Mouse (Mus musculus) mouse trophoblast stem cell (cell line): ENCODE results near the gene Eef1g.

ENCODE experiments used
- in situ Hi-C, 2 experiments: fragments of 300-500 bp; cut with MseI, MboI; formaldehyde crosslinking; loops; 2 replicates in 1 of 2; 3 replicates in 1 of 2; pipeline ENCODE4 v1.15.1; 2025

Gene Eef1g

DNA sequence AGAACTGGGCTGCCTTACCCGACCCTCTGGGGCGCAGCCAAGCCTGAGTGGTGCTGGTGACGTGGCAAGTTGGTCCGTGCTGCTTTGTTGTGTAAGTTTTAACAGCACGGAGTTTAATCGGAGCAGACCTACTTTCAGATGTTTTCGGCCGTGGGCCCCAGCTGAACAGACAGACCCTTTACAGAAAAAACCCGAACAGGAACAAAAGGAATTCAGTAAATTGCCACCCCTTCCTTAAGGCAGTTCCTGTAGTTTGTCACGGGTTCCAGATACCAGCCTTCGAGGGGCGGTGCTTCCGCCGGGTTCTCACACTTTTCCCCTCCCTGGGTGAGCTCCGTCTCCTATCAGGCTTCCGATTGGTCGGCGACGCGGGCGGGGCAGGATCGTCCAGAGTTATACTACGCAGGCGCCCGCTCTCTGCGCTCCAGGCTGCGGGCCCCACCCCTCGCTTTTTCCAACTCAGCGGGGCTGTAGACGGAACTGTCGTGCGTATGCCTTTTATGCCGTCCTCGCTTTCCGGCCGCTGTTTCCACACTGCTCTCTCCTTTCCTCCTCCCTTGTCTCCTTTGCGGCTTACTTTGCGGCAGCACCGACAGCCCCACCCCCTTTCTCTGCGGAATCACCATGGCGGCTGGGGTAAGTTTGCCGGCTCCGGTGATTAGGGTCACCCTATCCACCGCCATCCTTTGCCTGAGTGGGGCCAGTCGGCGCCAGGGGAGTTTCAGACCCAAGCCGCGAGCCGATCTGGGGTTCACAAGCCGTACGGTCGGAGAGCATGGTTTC is at the start of gene Eef1g:
Gene Eef1g, plus strand, starts transcription at position 452 of the 783 bp plus-strand sequence.
- in situ Hi-C loops = no loop called here

GRCm38 (mm10) chr19:8919000-8919399 is 47.8 kb upstream of the Eef1g start:
- in situ Hi-C loops = no loop called here

DNA sequence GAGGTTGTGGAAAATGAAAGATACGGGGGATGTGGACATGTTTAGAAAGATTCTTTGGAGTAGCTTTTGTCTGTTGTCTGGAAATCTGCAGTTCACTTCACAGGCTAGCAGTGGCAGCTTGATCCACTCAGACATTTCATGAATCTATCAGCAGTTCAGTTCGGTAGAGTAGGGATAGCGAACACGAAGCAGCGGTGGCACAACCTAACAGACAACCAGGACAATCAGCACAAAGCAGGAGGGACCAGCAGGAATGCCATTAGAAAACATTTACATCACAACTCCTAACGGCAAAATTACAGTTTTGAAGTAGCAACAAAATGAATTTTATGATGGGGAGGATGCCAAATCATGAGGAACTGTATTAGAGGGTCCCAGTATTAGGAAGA is 47.2 kb upstream of the Eef1g start:
- in situ Hi-C loops = no loop called here

DNA sequence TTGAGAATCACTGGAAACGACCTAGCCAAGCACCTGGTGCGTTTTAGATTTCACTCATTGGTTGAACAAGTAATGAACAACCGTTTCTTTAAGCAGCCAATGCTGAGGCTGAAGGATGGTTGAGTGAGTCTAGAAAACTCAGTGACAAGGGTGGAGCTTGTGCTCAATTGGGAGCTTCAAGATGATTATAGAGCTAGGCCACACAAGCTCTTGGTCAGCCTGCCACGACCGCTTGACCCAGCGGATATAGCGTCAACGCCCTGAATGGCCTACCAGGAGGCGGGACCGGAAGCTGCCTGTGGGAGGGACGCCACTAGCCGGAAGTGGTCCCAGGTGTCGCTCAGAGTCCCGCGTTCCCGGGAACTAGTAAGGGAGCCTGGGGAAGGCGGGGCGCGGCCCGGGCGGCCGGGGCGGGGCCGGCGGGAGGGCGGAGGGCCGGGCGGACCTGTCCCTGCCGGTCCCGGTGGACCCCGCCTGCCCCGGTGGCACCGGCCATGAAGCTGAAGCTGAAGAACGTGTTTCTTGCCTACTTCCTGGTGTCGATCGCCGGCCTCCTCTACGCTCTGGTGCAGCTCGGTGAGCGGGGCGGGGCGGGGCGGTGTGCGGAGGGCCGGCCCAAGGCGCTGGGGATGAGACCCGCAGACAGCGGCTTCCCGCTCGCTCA is 46.6 kb upstream of the Eef1g start, which contains the start of gene B3gat3:
Gene B3gat3, plus strand, starts transcription at position 302 of the 664 bp plus-strand sequence.
- in situ Hi-C loops = no loop called here

DNA sequence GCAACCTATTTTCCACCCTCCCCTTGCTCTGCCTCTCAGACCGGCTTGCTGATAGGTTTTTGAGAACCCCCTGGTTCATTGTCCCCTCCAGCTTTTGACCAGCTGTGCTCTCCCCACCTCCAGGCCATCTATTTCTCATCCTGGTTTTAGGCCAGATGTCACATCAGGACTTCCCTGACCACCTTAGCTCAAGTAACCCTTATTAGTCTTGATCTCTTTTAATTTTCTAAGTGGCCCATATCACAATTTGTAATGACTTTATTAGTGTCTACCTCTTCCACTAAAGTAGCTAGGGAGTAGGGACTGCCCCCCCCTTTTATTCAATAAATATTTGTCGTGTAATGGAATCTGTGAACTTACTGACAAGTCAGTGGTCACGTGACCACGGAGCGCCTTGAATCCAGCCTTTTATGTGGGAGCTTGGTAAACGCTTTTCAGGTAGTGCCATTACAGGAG is 46.0 kb upstream of the Eef1g start:
- in situ Hi-C loops = no loop called here

DNA sequence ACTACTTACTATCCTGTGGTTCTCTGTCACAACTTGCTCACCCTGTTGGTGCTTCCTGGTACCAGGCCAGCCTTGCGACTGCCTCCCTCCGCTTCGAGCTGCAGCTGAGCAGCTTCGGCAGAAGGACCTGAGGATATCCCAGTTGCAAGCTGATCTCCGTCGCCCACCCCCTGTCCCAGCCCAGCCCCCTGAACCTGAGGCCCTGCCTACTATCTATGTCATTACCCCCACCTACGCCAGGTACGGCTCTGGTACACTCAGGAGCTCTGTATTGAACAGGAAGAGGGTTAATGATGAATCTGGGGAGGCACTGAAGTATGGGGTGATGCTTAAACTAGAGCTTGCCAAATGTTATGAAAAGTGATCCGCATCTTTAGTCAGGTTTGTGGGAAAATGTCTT is 45.1 kb upstream of the Eef1g start:
- in situ Hi-C loops = no loop called here

GRCm38 (mm10) chr19:8926766-8927165 is 40.1 kb upstream of the Eef1g start:
- in situ Hi-C loops = no loop called here

DNA sequence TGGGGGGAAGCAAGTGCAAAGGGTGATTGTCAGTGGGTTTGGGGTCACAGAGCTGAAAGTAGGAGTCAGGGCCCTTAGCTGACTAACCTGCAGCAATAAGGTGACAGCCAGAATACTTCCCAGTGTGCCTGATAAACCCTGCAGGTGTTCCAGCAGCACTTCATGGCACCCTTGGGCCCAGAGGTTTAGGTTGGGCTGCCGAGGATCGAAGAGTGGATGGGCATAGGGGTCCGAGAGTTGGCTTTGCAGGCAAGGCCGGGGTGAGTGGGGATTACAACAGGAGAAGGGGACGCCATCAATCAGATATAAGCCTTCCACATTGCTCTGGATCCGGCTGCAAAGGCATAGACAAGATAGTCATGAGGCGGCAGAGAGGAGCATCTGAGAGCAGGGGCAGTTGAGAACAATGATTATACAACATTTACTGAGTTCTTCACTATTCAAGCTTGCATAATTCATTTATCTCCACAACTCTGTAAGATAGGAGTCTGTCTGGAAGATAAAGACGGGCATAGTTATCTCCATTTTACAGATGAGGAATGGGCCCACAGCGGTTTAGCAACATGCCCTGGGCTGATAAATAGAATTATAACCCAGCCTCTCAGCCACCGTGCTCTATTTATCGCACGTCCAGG is 38.8 kb upstream of the Eef1g start:
- in situ Hi-C loops = no loop called here

- in situ Hi-C loops = no loop called here
Observed at GRCm38 (mm10) chr19:8928689-8929223, 38.1 kb upstream of the Eef1g start.

GRCm38 (mm10) chr19:8929224-8930088 is 37.4 kb upstream of the Eef1g start, which contains the start of the genes Rom1 and Eml3:
Gene Rom1, minus strand, starts transcription at chr19:8929356.
Gene Eml3, plus strand, starts transcription at chr19:8929552.
- in situ Hi-C loops = no loop called here

DNA sequence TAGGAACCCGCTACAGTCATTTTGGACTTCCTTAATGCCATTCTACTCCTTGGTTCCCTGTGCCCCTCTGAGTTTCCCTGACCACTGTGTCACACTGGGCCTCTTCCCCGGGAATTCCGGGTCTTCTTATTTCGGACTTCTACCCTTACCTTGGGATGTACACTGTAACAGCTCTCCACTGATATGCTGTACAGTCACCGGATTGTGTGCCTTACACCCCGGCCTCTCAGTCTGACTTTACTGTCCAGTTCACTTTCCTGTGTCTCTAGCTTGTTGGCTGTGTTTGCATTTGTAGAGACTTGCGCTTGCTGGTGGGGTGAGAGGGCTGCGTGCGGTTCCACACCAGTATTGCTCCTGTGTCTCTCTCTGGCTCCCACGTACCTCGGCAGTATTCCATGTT is 36.7 kb upstream of the Eef1g start:
- in situ Hi-C loops = no loop called here

DNA sequence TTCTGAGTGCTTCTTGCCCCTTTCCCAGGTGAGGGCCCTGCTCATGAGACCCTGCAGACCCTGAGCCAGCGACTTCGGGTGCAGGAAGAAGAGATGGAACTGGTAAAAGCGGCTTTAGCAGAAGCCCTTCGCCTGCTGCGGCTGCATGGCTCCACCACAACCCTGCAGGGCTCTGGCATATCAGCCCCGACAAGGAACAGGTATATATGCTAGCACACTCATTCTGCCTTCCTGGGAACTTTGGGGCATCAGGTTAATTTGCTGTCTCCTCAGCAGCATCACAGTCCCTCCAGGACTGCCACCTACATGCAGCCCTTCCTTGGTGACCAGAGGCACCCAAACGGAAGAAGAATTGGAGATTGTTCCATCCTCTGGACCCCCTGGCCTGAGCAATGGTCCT is 36.1 kb upstream of the Eef1g start:
- in situ Hi-C loops = no loop called here

- in situ Hi-C loops = no loop called here
Observed at GRCm38 (mm10) chr19:8936736-8937135, 30.1 kb upstream of the Eef1g start.

DNA sequence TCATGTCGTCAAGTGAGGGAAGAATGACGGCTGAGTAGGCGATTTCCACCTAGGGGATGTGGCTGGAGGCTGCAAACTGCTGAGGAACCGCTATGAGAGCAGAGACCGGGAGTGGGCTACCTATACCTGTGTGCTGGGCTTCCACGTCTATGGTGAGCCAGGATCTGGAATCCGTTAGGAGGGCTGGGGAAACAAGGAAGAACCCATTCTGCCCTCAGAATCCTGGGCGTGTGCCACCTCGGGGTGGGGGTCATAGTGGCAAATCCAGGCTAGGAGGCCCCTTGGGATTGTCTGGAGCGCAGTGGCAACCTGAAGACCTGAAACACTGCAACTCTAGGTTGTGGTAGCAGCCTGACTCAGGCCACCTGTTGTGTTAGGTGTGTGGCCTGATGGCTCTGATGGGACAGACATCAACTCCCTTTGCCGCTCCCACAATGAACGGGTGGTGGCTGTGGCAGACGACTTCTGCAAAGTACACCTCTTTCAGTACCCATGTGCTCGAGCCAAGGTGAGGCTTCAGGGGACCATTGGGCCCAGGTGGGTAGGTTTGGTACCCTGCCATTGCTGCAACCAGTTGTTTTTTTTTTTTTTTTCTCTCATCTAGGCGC is 26.2 kb upstream of the Eef1g start:
- in situ Hi-C loops = no loop called here

GRCm38 (mm10) chr19:8941136-8941514 is 25.7 kb upstream of the Eef1g start:
- in situ Hi-C loops = no loop called here

DNA sequence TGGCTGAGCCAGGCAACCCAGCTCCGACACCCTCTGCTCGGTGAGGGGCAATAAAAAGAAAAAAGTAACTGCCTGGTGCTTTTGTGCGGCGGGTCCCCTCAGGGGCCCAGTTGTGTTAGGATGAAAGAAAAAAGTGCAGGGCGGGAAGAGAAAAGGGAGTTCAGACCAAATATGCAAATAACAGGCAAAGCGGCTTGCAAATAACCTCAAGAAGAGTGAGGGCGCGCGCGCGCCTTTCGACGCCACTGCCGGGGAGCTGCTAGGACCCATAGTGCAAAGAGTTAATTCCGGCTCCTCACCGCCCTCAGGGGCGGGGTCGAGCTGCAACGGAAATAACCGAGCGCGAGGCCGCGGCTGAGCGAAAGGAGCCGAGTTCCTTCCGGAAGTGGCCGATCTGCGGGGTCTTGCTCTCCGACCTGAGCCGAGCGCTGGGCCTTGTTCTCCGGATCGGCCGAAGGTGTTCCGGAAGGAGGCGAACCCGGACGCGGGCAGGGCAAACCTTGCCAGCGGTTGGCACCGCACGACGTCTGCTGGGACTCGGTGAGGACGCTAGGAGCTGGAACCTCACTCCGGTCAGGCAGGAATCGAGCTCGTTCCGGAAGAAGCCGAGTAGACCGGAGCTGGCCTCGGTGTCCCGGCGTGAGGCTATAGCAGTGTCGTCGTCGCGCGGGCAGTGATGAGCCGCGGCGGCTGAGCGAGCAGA is 25.2 kb upstream of the Eef1g start, which contains the start of gene Mta2:
Gene Mta2, plus strand, starts transcription at position 361 of the 703 bp plus-strand sequence.
- in situ Hi-C loops = no loop called here

GRCm38 (mm10) chr19:8942276-8942964 is 24.4 kb upstream of the Eef1g start:
- in situ Hi-C loops = no loop called here

GRCm38 (mm10) chr19:8943047-8943446 is 23.8 kb upstream of the Eef1g start:
- in situ Hi-C loops = no loop called here

DNA sequence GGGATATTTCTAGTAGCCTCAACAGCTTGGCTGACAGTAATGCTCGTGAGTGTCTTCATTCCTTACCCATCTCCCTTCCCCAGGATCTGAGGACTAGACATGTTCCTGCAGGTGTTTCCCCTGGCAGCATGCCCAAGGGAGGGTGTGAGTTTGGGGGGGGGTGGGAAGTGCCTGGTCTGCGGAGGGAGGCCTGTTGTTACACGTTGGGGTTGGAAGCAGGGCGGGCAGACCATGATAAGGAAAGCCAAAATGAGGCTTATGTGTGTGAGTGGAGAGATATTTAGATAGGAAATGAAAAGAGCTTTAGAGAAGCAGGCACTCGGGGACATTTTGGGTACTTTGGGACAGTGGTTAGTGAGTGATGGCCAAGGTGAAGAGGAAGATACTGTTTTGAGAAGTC is 22.8 kb upstream of the Eef1g start:
- in situ Hi-C loops = no loop called here

- in situ Hi-C loops = no loop called here
Observed at GRCm38 (mm10) chr19:8944750-8945149, 22.1 kb upstream of the Eef1g start.
